Mouse (Mus musculus) erythroblast, adult 5-6 weeks (primary cell): ENCODE measurements around the gene Ccr6. TPM values are rescaled to one million over a fixed set of nuclear protein-coding genes. Genes with fewer than 3 reads are reported as not detected.
"Not testable (repeated sequence)": the region's sequence is repeated elsewhere in the genome, so short reads cannot be mapped to it uniquely, and the experiment has no call there.

Experiments used
- ATAC-seq: replicated peaks from 2 replicates; pipeline ENCODE4 v1.8.0; 2016; ENCODE audit warnings: moderate number of reproducible peaks, mild to moderate bottlenecking, moderate TSS enrichment, inconsistent platforms; ENCODE audit not compliant: poor library complexity, low FRiP score, severe bottlenecking
- total RNA-seq, 2 experiments: library from RNA; stranded (forward) in 1 of 2; stranded (reverse) in 1 of 2; fragments of 150-400 nt in 1 of 2; fragments of 200-764, 138-1000 nt in 1 of 2; gene quantifications; 2 replicates each; pipeline versions ENCODE4 v1.2.3 to v1.2.4; 2015 to 2017; ENCODE audit warnings: low replicate concordance in 2 of 2

The Ccr6 gene
- total RNA-seq (2015; ENCODE audit: low replicate concordance) (not detected in 2 replicates), total RNA-seq (2017; ENCODE audit: low replicate concordance) (not detected in 2 replicates)

- ATAC-seq = no peak
Measured at GRCm38 (mm10) chr17:8235743-8236142, at the start of gene Ccr6. Ccr6 (plus strand) TSS chr17:8236043.

- no peak for ATAC-seq
Measured at GRCm38 (mm10) chr17:8193678-8194077, 42.2 kb upstream of the Ccr6 start.

- no peak for ATAC-seq
Measured at GRCm38 (mm10) chr17:8195685-8196376, 40.0 kb upstream of the Ccr6 start.

GRCm38 (mm10) chr17:8197652-8198051 is 38.2 kb upstream of the Ccr6 start:
- no peak for ATAC-seq

DNA sequence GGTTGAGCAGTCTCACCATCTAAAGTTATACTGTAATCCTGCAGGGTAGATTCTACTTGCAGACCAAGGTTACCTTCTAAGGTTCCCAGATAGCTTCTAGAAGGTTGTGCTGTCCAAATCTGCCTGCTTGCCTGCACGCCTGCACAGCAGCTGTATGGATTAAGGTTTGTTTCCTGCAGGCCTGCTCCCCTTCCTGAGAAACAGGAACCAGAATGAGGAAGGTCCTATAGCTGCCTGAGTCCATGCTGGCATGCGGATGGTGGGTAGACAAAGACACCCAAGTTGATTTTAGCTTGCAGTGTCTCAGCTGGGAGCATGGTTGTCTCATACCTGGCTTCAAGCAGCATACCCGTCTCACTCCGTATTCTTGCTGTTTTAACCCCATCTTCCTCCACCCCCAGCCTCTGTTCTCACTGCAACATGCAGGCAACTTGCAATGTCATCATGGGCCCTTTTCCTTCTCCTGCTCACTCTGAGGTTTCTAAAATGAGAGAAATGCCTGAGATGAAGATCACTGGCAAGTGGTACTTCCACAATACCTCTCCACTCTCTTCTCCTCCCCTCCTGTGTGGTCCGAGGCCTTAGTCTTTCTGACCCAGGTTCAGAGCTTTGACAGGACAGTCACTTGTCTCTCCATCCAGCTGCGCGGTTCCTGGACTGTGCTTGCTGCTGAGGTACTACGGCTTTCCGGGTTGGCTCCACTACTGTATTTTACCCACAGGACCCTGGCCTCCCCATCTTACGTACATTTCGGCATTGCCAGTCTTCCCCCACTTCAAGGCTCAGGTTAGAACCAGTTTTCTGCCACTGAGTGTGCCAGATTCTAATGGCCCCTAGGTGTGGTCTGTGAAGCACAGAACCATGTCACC is 36.5 kb upstream of the Ccr6 start:
- no peak for ATAC-seq

GRCm38 (mm10) chr17:8199936-8200330 is 35.9 kb upstream of the Ccr6 start:
- ATAC-seq = no peak

- ATAC-seq = no peak
Measured at GRCm38 (mm10) chr17:8203487-8203886, 32.4 kb upstream of the Ccr6 start.

- not testable (repeated sequence) for ATAC-seq
Measured at GRCm38 (mm10) chr17:8205221-8205631, 30.6 kb upstream of the Ccr6 start.

DNA sequence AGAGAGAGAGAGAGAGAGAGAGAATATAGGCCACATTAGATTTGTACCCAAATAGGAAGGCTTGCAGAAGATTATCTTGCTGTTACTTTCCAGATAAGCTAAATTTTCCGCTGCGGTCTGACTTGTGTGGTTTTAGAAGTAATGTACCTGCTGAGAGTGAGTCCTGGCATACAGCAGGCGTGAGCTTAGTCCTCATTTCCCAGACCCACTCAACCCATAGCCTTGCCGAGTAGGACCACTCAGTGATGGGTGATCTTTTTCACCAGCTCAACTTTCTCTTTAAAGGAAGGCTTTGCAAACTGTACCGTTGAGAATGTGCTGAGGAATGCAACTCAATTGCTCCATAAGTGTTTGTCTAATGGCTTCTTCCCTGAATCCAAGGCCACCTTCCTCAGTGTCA is 29.2 kb upstream of the Ccr6 start:
- ATAC-seq = no peak

DNA sequence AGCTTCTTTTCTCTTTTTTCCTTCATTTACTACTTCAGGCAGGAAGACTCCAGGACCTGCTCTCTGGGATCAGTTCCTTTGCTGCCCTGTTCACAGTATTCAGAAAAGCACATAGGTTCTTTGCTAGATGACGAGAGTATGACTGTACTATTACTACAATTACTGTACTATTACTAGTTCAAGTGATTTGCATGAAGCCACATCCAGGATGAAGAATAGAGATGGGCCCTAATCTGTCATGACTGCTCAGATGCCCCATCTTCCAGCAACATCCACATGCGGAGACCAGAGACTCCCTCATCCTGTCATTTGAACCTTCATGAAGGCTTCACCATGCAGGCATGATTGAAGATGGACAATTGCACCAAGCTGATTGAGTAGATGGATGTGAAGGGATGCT is 26.1 kb upstream of the Ccr6 start:
- ATAC-seq = no peak

DNA sequence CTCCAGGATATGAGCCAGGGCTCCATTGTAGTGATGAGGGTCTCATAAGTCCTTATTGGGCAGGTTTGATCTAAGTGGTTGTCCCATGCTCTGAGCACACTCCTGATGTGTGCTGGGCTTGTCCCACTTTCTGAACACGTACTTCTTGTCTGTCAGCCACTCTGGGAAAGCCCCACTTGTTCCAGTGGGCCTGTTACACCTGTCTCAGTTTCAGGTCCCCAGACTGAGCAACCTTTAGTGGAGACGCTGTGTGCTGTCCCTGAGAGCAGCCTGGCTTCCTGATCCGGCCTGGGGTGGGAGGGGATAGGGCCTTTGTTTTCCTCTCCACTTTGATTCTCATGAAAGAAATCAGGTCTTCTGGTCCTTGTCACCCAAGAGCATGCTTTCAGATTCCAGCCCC is 25.7 kb upstream of the Ccr6 start:
- ATAC-seq = no peak

GRCm38 (mm10) chr17:8210675-8211074 is 25.2 kb upstream of the Ccr6 start:
- ATAC-seq = no peak

GRCm38 (mm10) chr17:8211399-8211798 is 24.4 kb upstream of the Ccr6 start:
- ATAC-seq = no peak

- ATAC-seq = no peak
Measured at GRCm38 (mm10) chr17:8214369-8214768, 21.5 kb upstream of the Ccr6 start.

DNA sequence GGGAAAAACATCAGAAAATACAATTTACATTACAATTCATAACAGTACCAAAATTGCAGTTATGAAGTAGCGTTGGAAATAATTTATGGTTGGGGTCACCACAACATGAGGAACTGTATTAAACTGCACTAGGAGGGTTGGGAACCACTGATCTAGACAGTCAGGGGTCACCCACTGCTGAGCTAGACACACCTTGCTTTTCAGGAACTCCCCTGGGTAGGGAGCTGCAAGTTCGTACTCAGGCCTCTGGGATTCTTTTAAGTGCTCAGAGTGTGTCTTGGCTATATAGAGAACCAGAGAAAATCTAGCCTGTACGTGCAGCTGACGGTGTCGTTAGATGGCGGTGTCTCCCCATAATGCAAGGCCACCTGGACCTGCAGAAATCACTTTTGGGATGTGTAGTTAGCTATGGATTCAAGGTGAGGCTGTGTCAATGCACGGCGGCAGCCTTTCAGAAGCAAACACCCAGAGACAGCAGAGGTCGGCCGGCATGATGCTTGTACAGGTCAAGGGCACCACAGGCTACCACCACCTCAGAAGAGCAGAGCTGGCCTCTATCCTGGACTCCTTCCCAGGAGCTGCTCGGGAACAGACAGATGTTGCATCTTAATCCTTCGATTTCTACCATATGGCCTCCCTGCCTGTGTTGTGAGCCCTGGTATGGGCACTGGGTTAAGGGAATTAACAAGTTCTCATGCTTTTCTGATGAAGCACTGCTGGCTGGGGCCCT is 20.7 kb upstream of the Ccr6 start:
- no peak for ATAC-seq

GRCm38 (mm10) chr17:8223225-8223624 is 12.6 kb upstream of the Ccr6 start:
- ATAC-seq = no peak

GRCm38 (mm10) chr17:8224072-8224471 is 11.8 kb upstream of the Ccr6 start:
- no peak for ATAC-seq

GRCm38 (mm10) chr17:8225166-8225565 is 10.7 kb upstream of the Ccr6 start:
- no peak for ATAC-seq

DNA sequence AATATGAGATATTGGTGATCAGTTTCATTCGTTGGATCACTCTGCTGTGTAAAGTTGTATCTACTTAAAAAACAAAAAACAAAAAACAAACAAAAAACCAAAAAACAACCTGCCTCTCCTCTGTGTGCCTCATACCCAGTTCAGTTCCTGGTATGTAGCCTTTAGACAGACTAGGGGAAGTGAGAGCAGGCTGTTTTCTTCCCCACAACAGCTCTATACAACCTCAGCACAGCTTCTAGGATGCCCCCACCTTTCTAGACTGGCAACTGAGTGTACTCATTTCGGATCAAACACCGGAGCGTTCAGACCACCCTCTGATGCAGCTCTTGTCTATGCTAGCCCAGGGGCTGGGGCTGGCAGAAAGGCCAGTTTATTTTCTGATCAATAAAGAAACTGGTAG is 10.1 kb upstream of the Ccr6 start:
- no peak for ATAC-seq

DNA sequence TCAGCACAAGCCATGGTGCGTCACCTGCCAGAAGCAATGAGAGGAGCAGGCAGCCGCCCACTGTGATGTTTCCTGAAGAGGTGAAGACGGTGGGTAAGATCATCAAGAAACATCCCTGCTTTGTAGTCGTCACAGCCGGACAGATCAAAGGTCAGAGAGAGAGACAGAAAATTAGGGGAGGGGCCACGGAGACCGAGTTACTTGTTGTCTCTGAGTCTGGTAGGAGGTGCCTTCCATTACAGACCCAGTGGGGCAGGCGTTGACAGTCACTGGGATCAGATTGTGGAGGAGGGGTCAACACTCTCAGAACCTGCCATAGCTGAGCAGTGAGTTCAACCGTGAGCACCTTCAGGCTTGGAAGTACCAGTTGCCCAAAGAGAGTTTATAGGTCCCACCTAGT is 7.2 kb upstream of the Ccr6 start:
- no peak for ATAC-seq
